ENCODE assay signal across 8 mouse cellular contexts in genomic region chr2:71786591-71787155, GRCm38 (mm10). TPM values are rescaled to one million over a fixed set of nuclear protein-coding genes. Genes with fewer than 3 reads are reported as not detected.
DNase-seq lines count a peak whose midpoint lies in the region; ATAC-seq lines count a peak whose summit lies in the region.

No protein-coding gene starts in this region.

- H3K36me3 ChIP-seq in hindbrain, embryonic 14.5 days (replicated peaks; ENCODE audit: control insufficient read depth, insufficient read depth), result no peaks in the 10 kb centered on the region
- H3K36me3 ChIP-seq in macrophage (ENCODE audit: inconsistent target), result no peaks in the 10 kb centered on the region

- H3K4me1 ChIP-seq in hindbrain, embryonic 14.5 days (replicated peaks; ENCODE audit: control insufficient read depth, insufficient read depth, low read length), result no peaks in the 10 kb centered on the region; the same call in none of the 2 replicates

- peaks cover 6% of the 10 kb centered on the region for H3K27me3 ChIP-seq in hindbrain, embryonic 14.5 days (ENCODE audit: control insufficient read depth, insufficient read depth, low read length)

- DNase-seq in cerebellum, postnatal 14 days, result peak; percentile 62 to 74
- peak; percentile 13 to 26 for DNase-seq in frontal cortex, postnatal 14 days (ENCODE audit: low spot score in 2 of 2)
- peak; percentile 49 for DNase-seq in hindbrain, embryonic 14.5 days (ENCODE audit: low spot score)
- peak; percentile 25 to 31 for DNase-seq in left cerebral cortex, adult 8-10 months (ENCODE audit: low spot score in 2 of 2)
- DNase-seq in right cerebral cortex, adult 18-20 months, result peak; percentile 44
- peak; percentile 37 to 76 for DNase-seq in urinary bladder, postnatal 36 days (ENCODE audit: low spot score in 2 of 2)

- ATAC-seq in activated CD4-positive, CD25-positive, alpha-beta regulatory T cell, adult 4 months, result peak; percentile 83
- peak; percentile 84 for ATAC-seq in hindbrain, embryonic 14.5 days (ENCODE audit: low FRiP score)

- peaks cover 43% of the 10 kb centered on the region for H3K79me2 ChIP-seq in macrophage (ENCODE audit: inconsistent target)

- peak overlapping the region; percentile 62; the same call in 1 of the 2 replicates for H3K27ac ChIP-seq in hindbrain, embryonic 14.5 days
- H3K27ac ChIP-seq in macrophage, result no peak overlapping the region

- peak overlapping the region; percentile 86 for H3K4me3 ChIP-seq in hindbrain, embryonic 14.5 days (replicated peaks; ENCODE audit: low read length)
- H3K4me3 ChIP-seq in macrophage (ENCODE audit: inconsistent target), result peak overlapping the region; percentile 77

- H3K9ac ChIP-seq in hindbrain, embryonic 14.5 days, result peak overlapping the region; percentile 83

- 1% methylated on average over 46 of the region's 61 CpGs for WGBS in hindbrain, embryonic 14.5 days
- WGBS in macrophage (ENCODE audit: missing documents), result 2% methylated on average over 49 of the region's 61 CpGs

- no peaks in the 10 kb centered on the region for H3K9me3 ChIP-seq in hindbrain, embryonic 14.5 days (ENCODE audit: control insufficient read depth, low read length)

- H3K4me2 ChIP-seq in hindbrain, embryonic 14.5 days (replicated peaks), result peak overlapping the region; percentile 97

RNA-seq across cellular contexts. Expression of gene Itga6, which starts 41.3 kb away (rescaled TPM):
- polyA plus RNA-seq in activated CD4-positive, CD25-positive, alpha-beta regulatory T cell, adult 4 months (2017; shearing (Covaris generic)), result 10 to 100 TPM; 43.6 to 60.4 TPM
- polyA plus RNA-seq in hindbrain, embryonic 14.5 days (2014; fragmentation: Nextera tagmentation; extraction: Ambion mirVana), result 34.7 and 35.9 TPM in 2 replicates
- 10 to 100 TPM; 25.3 to 30.3 (median 28.1) TPM for total RNA-seq in left cerebral cortex, adult 8-10 months (2022)
- 100 to 1,000 TPM in 5 of 26 experiments, 10 to 100 TPM in 21; 10.1 to 124 (median 60.9) TPM for total RNA-seq in macrophage (2018; cell fraction: chromatin; rRNA removed)
- total RNA-seq in macrophage (2018; cell fraction: cytosol; rRNA removed), result 100 to 1,000 TPM in 8 of 26 experiments, 10 to 100 TPM in 18; 32.9 to 155 (median 72.0) TPM
- 100 to 1,000 TPM in 19 of 26 experiments, 10 to 100 TPM in 7; 38.5 to 295 (median 131) TPM for total RNA-seq in macrophage (2018; cell fraction: nucleus; rRNA removed)
- polyA plus RNA-seq in macrophage (2018), result 84.8 to 140 TPM (median 107 TPM) in 3 replicates
